Mouse (Mus musculus): Measurements from ENCODE around the gene Ciapin1. TPM values are rescaled to one million over a fixed set of nuclear protein-coding genes. Genes with fewer than 3 reads are reported as not detected.

The Ciapin1 gene
- total and polyA plus RNA-seq, 3 experiments: 122 to 263 TPM; not detected in 1

GRCm38 (mm10) chr8:94870474-94871107 is 32.4 kb upstream of the Ciapin1 start:
- DNase-seq (ENCODE audit: low read depth, low spot score): no peak
- H3K79me2 ChIP-seq (ENCODE audit: control insufficient read depth, insufficient read depth, low read length, poor library complexity): no peaks in the 10 kb centered on the region
- H3K27ac ChIP-seq (ENCODE audit: control insufficient read depth, low read depth, low read length): no peak overlapping the region
- H3K4me1 ChIP-seq (ENCODE audit: control insufficient read depth in 1 of 2, insufficient read depth in 2 of 2, low read length in 2 of 2): peaks cover 0 to 8% of the 10 kb centered on the region in 2 experiments; a peak in 2 of 4 replicates
- no peaks in the 10 kb centered on the region for H3K9me3 ChIP-seq (replicated peaks; ENCODE audit: insufficient read depth, low read length)
- no peaks in the 10 kb centered on the region for H3K27me3 ChIP-seq (ENCODE audit: control insufficient read depth in 1 of 2, insufficient read depth in 2 of 2, low read length in 2 of 2)
- TF ChIP-seq POLR2A (IDR thresholded peaks at IDR 0.05; ENCODE audit: control insufficient read depth in 1 of 2, insufficient read depth in 1 of 2, low read depth in 1 of 2, low read length in 2 of 2, poor library complexity in 1 of 2): no peak
- no peak for TF ChIP-seq UBTF (IDR thresholded peaks at IDR 0.05; ENCODE audit: borderline replicate concordance, insufficient read depth, low read depth, low read length)
- TF ChIP-seq CHD2 (IDR thresholded peaks at IDR 0.05; ENCODE audit: low read length): no peak
- TF ChIP-seq ZC3H11A (IDR thresholded peaks at IDR 0.05; ENCODE audit: low read depth, low read length): no peak
- TF ChIP-seq BHLHE40 (IDR thresholded peaks at IDR 0.05; ENCODE audit: borderline replicate concordance, low read depth, low read length): no peak
- TF ChIP-seq MYC (IDR thresholded peaks at IDR 0.05; ENCODE audit: low read depth, low read length): no peak
- no peak for TF ChIP-seq ELF1 (IDR thresholded peaks at IDR 0.05; ENCODE audit: low read depth, low read length)
- TF ChIP-seq MEF2A (IDR thresholded peaks at IDR 0.05; ENCODE audit: extremely low read depth, insufficient replicate concordance, low read depth, low read length, poor library complexity, severe bottlenecking): no peak
- TF ChIP-seq ZNF384 (IDR thresholded peaks at IDR 0.05; ENCODE audit: low read depth, low read length): no peak
- TF ChIP-seq TAL1 (IDR thresholded peaks at IDR 0.05; ENCODE audit: low read length): no peak
- no peak for TF ChIP-seq ZKSCAN1 (IDR thresholded peaks at IDR 0.05; ENCODE audit: low read depth, low read length)
- TF ChIP-seq MAZ (IDR thresholded peaks at IDR 0.05; ENCODE audit: low read depth, low read length): no peak
- TF ChIP-seq KAT2A (conservative IDR thresholded peaks at IDR 0.05; ENCODE audit: low read depth, low read length): no peak
- no peak for TF ChIP-seq TCF12 (IDR thresholded peaks at IDR 0.05; ENCODE audit: low read depth, low read length)
- TF ChIP-seq ZMIZ1 (IDR thresholded peaks at IDR 0.05; ENCODE audit: low read depth, low read length): no peak
- no peak for TF ChIP-seq SMC3 (IDR thresholded peaks at IDR 0.05; ENCODE audit: low read depth, low read length)
- TF ChIP-seq GABPA (IDR thresholded peaks at IDR 0.05; ENCODE audit: low read depth, low read length): no peak
- TF ChIP-seq RCOR1 (IDR thresholded peaks at IDR 0.05; ENCODE audit: low read depth, low read length): no peak
- H3K36me3 ChIP-seq (ENCODE audit: control insufficient read depth in 1 of 2, insufficient read depth in 2 of 2, low read length in 2 of 2): no peaks in the 10 kb centered on the region
- peak overlapping the region; percentile 38 to 46; a peak in 3 of 4 replicates for H3K4me3 ChIP-seq (ENCODE audit: control insufficient read depth in 1 of 2, insufficient read depth in 1 of 2, low read depth in 2 of 2, low read length in 2 of 2)
- H3K9ac ChIP-seq (ENCODE audit: control insufficient read depth, low read depth, low read length, poor library complexity, severe bottlenecking): peak overlapping the region; percentile 41

GRCm38 (mm10) chr8:94870003-94870402 is 31.8 kb upstream of the Ciapin1 start:
- TF ChIP-seq TCF12 (IDR thresholded peaks at IDR 0.05; ENCODE audit: low read depth, low read length) (no peak), SIN3A (IDR thresholded peaks at IDR 0.05; ENCODE audit: low read length) (no peak), ELF1 (IDR thresholded peaks at IDR 0.05; ENCODE audit: low read depth, low read length) (no peak), MXI1 (IDR thresholded peaks at IDR 0.05; ENCODE audit: low read depth, low read length) (no peak), USF2 (IDR thresholded peaks at IDR 0.05; ENCODE audit: borderline replicate concordance in 1 of 2, insufficient read depth in 1 of 2, low read depth in 1 of 2, low read length in 2 of 2) (no peak), HCFC1 (IDR thresholded peaks at IDR 0.05; ENCODE audit: low read depth, low read length) (no peak), MAFK (IDR thresholded peaks at IDR 0.05; ENCODE audit: borderline replicate concordance, low read depth, low read length) (no peak), JUND (IDR thresholded peaks at IDR 0.05; ENCODE audit: low read depth, low read length) (no peak), E2F4 (IDR thresholded peaks at IDR 0.05; ENCODE audit: borderline replicate concordance, low read depth, low read length) (no peak), NELFE (IDR thresholded peaks at IDR 0.05; ENCODE audit: low read depth, low read length) (no peak), ZMIZ1 (IDR thresholded peaks at IDR 0.05; ENCODE audit: low read depth, low read length) (no peak), ETS1 (IDR thresholded peaks at IDR 0.05; ENCODE audit: low read depth, low read length) (no peak)
- no peaks in the 10 kb centered on the region for H3K9me3 ChIP-seq (replicated peaks; ENCODE audit: insufficient read depth, low read length)
- H3K9ac ChIP-seq (ENCODE audit: control insufficient read depth, low read depth, low read length, poor library complexity, severe bottlenecking): no peak overlapping the region
- H3K79me2 ChIP-seq (ENCODE audit: control insufficient read depth, insufficient read depth, low read length, poor library complexity): no peaks in the 10 kb centered on the region
- H3K4me3 ChIP-seq (ENCODE audit: control insufficient read depth in 1 of 2, insufficient read depth in 1 of 2, low read depth in 2 of 2, low read length in 2 of 2): no peak overlapping the region
- H3K36me3 ChIP-seq (ENCODE audit: control insufficient read depth in 1 of 2, insufficient read depth in 2 of 2, low read length in 2 of 2): no peaks in the 10 kb centered on the region; a peak in 1 of 4 replicates
- no peaks in the 10 kb centered on the region for H3K27me3 ChIP-seq (ENCODE audit: control insufficient read depth in 1 of 2, insufficient read depth in 2 of 2, low read length in 2 of 2)
- DNase-seq (ENCODE audit: low read depth, low spot score): no peak
- no peak overlapping the region for H3K27ac ChIP-seq (ENCODE audit: control insufficient read depth, low read depth, low read length)
- H3K4me1 ChIP-seq (ENCODE audit: control insufficient read depth in 1 of 2, insufficient read depth in 2 of 2, low read length in 2 of 2): peaks cover 0 to 8% of the 10 kb centered on the region in 2 experiments; a peak in 1 of 4 replicates

Data from MEL (cell line).